Mouse (Mus musculus) ES-Bruce4 (cell line): ENCODE data around the gene Inafm1. TPM values are rescaled to one million over a fixed set of nuclear protein-coding genes. Genes with fewer than 3 reads are reported as not detected.

Experiments
- H3K27ac ChIP-seq: 2 replicates; pipeline ENCODE4 v1.5.1; 2012; ENCODE audit warnings: low read length, inconsistent platforms; ENCODE audit not compliant: insufficient read depth
- H3K27me3 ChIP-seq: 2 replicates; pipeline ENCODE4 v1.6.1; 2012; ENCODE audit warnings: mild to moderate bottlenecking, low read length, inconsistent platforms; ENCODE audit not compliant: control insufficient read depth, poor library complexity, insufficient read depth, severe bottlenecking
- H3K36me3 ChIP-seq: 2 replicates; pipeline ENCODE4 v1.6.1; 2012; ENCODE audit warnings: inconsistent platforms, mild to moderate bottlenecking, low read length, moderate library complexity; ENCODE audit not compliant: control insufficient read depth, poor library complexity, insufficient read depth, severe bottlenecking
- H3K4me1 ChIP-seq: one replicate; pipeline ENCODE4 v1.8.1; 2011; ENCODE audit warnings: low read length; ENCODE audit not compliant: control insufficient read depth, insufficient read depth
- H3K4me3 ChIP-seq: 2 replicates; pipeline ENCODE4 v1.5.1; 2011; ENCODE audit warnings: low read depth, mild to moderate bottlenecking, low read length
- H3K9ac ChIP-seq: 2 replicates; pipeline ENCODE4 v1.6.1; 2012; ENCODE audit warnings: low read depth, mild to moderate bottlenecking, inconsistent platforms; ENCODE audit not compliant: poor library complexity, severe bottlenecking
- H3K9me3 ChIP-seq: replicated peaks from 2 replicates; pipeline ENCODE4 v1.6.1; 2012; ENCODE audit warnings: mild to moderate bottlenecking, low read length, inconsistent platforms; ENCODE audit not compliant: control insufficient read depth, poor library complexity, insufficient read depth, severe bottlenecking
- CTCF ChIP-seq: IDR thresholded peaks from one replicate; pipeline ENCODE4 v1.8.1; 2011; ENCODE audit warnings: low read depth, low read length
- EP300 ChIP-seq: IDR thresholded peaks from 2 replicates; pipeline ENCODE4 v1.6.1; 2011; ENCODE audit warnings: low read depth, low read length; ENCODE audit not compliant: insufficient read depth
- POLR2A ChIP-seq: IDR thresholded peaks from one replicate; pipeline ENCODE4 v1.8.1; 2011; ENCODE audit warnings: low read length; ENCODE audit not compliant: insufficient read depth
- polyA plus RNA-seq: library from polyadenylated mRNA; stranded (reverse); fragments of >200 nt; gene quantifications from 2 replicates; pipeline ENCODE4 v1.2.4, GENCODE M21; 2011; ENCODE audit warnings: low read depth; ENCODE audit not compliant: missing spikeins, insufficient read depth, insufficient read length

Inafm1 gene
- polyA plus RNA-seq, 1 experiment: 4.6 TPM

- Histone ChIP-seq H3K27me3 (no peaks in the 10 kb centered on the region), H3K9ac (peak overlapping the region; percentile 62), H3K36me3 (peaks cover 26% of the 10 kb centered on the region), H3K9me3 (no peaks in the 10 kb centered on the region), H3K27ac (peak overlapping the region; percentile 66), H3K4me3 (peak overlapping the region; percentile 99), H3K4me1 (no peaks in the 10 kb centered on the region)
- TF ChIP-seq CTCF: peak; percentile 10
- TF ChIP-seq POLR2A: no peak
- TF ChIP-seq EP300: 0 out of 2 replicates have a peak, but pooled peaks have one; percentile 6
Observed at GRCm38 (mm10) chr7:16313481-16314220, 40.2 kb upstream of the Inafm1 start.

- H3K36me3 ChIP-seq: peaks cover 25% of the 10 kb centered on the region
- no peaks in the 10 kb centered on the region for H3K4me1 ChIP-seq
- no peaks in the 10 kb centered on the region for H3K9me3 ChIP-seq
- peak; percentile 62; the same call in 1 of the 2 replicates for TF ChIP-seq EP300
- TF ChIP-seq CTCF: no peak
- peak overlapping the region; percentile 99 for H3K4me3 ChIP-seq
- peak overlapping the region; percentile 84 for H3K9ac ChIP-seq
- no peaks in the 10 kb centered on the region for H3K27me3 ChIP-seq
- peak overlapping the region; percentile 66 for H3K27ac ChIP-seq
Observed at GRCm38 (mm10) chr7:16312672-16313311, 39.4 kb upstream of the Inafm1 start.

GRCm38 (mm10) chr7:16312011-16312671 is 38.7 kb upstream of the Inafm1 start:
- no peak for TF ChIP-seq CTCF
- TF ChIP-seq EP300: no peak
- no peak for TF ChIP-seq POLR2A
- no peaks in the 10 kb centered on the region for H3K27me3 ChIP-seq
- H3K27ac ChIP-seq: no peak overlapping the region
- H3K9me3 ChIP-seq: no peaks in the 10 kb centered on the region
- peak overlapping the region; percentile 99 for H3K4me3 ChIP-seq
- no peaks in the 10 kb centered on the region for H3K4me1 ChIP-seq
- peak overlapping the region; percentile 84 for H3K9ac ChIP-seq
- peaks cover 19% of the 10 kb centered on the region for H3K36me3 ChIP-seq

DNA sequence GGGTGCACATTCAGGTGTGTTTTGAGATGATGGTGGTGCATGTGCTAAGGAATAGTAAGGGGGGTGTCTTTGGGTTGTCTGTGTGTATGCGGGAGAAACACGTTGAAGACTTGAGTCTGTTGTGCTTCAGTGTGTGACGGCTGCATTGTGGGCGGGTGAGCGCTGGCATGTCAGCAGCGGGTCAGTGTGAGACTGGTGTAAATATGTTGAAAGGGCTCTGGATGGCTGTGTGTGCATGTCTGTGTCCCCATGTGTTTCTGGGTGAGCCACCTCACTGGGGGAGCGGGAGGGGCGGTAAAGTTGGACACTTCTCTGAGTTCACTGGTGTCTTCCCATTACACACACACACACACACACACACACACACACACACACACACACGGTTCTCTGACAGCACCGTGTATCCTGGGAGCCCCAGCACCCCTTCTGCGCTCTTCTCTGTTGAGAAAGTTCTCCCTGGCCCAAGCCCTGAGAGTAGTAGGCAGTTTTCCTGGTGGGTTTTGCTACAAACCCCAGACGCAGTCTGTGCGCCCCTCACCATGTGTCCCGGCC is 38.1 kb upstream of the Inafm1 start:
- H3K36me3 ChIP-seq: peaks cover 13% of the 10 kb centered on the region
- H3K4me1 ChIP-seq: no peaks in the 10 kb centered on the region
- no peaks in the 10 kb centered on the region for H3K27me3 ChIP-seq
- H3K4me3 ChIP-seq: peak overlapping the region; percentile 99
- H3K27ac ChIP-seq: no peak overlapping the region
- no peak for TF ChIP-seq EP300
- peak overlapping the region; percentile 84 for H3K9ac ChIP-seq
- no peaks in the 10 kb centered on the region for H3K9me3 ChIP-seq

DNA sequence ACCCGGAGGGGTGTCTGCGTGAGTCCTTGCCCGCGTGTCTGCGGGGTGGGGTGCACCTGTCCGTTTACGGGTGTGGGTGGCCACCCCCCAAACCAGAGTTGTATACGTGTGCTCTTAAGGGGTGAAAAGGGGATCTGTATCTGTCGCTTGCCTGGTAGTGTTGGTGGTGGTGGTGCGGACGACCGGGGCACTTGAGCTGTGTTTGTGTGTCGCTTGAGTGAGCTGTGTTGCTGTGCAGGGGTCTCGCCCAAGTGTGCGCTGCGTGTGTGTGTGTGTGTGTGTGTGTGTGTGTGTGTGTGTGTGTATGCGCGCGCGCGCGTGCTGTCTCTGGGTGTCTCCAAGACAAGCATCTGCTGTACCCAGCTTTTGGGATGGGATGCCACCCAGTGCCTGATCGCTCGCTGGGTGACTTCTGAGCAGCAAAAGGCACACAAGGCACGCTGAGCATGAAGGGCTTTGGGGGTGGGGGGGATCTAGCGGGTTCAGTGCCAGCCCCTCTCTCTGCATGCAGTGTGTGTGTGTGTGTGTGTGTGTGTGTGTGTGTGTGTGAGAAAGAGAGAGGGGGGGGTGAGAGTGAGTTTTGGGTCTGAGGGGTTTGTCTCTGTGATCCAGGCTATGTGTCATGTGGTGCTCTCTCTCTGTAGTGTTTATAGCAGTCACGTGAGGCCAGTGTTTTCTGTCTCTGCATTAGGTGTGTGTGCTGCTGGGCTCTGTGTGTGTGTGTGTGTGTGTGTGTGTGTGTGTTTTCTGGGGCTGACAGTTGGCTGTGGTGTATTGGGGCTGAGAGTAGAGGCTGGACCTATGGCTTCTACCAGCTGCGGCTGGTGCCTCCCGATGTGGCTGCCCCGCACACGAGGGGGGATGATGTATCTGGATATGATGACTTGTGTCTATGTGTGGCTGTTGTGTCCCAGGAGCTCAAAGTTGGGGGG is 37.4 kb upstream of the Inafm1 start:
- peaks cover 10% of the 10 kb centered on the region; the same call in 1 of the 2 replicates for H3K36me3 ChIP-seq
- no peak overlapping the region for H3K27ac ChIP-seq
- peak overlapping the region; percentile 84 for H3K9ac ChIP-seq
- peak overlapping the region; percentile 99 for H3K4me3 ChIP-seq
- H3K27me3 ChIP-seq: no peaks in the 10 kb centered on the region
- no peak for TF ChIP-seq EP300
- no peak for TF ChIP-seq CTCF
- TF ChIP-seq POLR2A: no peak
- no peaks in the 10 kb centered on the region for H3K9me3 ChIP-seq
- H3K4me1 ChIP-seq: no peaks in the 10 kb centered on the region
